Mouse (Mus musculus): ENCODE data around the gene Med9. TPM values are rescaled to one million over a fixed set of nuclear protein-coding genes. Genes with fewer than 3 reads are reported as not detected.

Med9 gene
- polyA plus RNA-seq, 1 experiment from 2014 or later: 55.8 TPM

DNA sequence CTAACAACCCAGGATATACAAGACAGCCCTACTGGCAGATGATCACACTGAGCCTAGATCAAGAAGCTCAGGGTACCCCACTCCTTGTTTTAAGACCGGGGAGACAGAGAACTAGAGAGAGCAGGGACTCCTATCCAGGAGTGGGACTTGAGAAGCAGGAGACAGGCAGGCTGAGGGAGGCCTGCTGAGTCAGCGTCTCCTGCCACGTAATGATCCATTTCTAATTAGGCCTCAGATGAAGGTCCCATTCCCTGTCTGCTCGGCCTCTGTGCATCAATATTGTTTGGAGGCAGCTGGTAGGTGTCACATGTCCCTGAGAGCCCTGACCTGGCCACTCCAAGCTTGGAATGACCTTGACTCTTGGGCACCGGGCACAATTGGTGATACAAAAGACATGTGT is 25.4 kb downstream of the Med9 start:
- Histone ChIP-seq H3K27me3 (ENCODE audit: poor library complexity, severe bottlenecking) (no peaks in the 10 kb centered on the region; the same call in 1 of the 2 replicates), H3K9me3 (no peaks in the 10 kb centered on the region), H3K36me3 (replicated peaks) (no peaks in the 10 kb centered on the region), H3K27ac (no peak overlapping the region), H3K4me3 (no peak overlapping the region), H3K4me1 (peaks cover 43% of the 10 kb centered on the region)
- 79% methylated on average over 5 of the region's 5 CpGs for WGBS
- no peak for DNase-seq (ENCODE audit: extremely low spot score, low spot score)

DNA sequence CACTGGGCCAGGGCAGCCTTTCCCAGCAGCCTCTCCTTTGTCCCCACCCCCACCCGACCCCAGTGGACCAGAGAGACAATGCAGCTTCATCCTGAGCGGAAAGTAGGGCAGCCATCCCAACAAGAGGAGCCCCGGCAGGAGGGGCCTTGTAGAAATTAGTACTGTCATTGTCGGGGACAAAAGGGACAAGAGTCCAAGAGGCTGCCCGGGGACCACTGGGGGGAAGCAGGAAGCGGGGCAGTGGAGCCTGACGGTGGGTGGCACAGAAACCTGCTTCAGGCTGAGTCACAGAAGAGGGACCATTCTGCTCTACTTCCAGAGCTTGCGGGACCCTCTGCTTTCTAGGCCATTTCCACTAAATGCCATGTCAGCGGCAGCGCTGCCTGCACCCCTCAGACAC is 27.2 kb downstream of the Med9 start:
- H3K27ac ChIP-seq: peak overlapping the region; percentile 53; the same call in 1 of the 2 replicates
- no peaks in the 10 kb centered on the region for H3K9me3 ChIP-seq
- 24% methylated on average over 10 of the region's 10 CpGs for WGBS

DNA sequence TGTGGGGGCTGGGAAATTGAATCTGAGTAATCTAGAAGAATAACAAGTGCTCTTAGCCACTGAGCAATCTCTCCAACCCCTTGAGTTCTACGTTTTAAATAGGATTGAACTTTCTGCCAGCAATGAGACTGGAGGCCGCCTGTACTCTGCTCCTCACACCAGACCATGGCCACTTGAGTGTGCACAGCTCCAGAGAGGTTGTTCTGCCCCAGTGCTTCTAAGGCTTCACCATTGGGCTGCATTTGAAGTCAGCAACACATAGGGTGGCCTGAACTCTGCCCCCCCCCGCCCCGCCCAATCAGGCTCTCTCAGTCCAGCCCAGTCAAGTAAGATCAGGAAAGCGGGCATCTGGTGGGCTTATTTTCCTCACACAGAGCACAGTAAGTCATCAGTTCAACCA is 29.8 kb downstream of the Med9 start:
- Histone ChIP-seq H3K27me3 (ENCODE audit: poor library complexity, severe bottlenecking) (no peaks in the 10 kb centered on the region; the same call in 1 of the 2 replicates), H3K36me3 (replicated peaks) (no peaks in the 10 kb centered on the region), H3K4me1 (peaks cover 30% of the 10 kb centered on the region), H3K4me3 (no peak overlapping the region), H3K9me3 (no peaks in the 10 kb centered on the region), H3K27ac (0 out of 2 replicates have a peak overlapping the region, but pooled peaks have one; percentile 3)
- DNase-seq (ENCODE audit: extremely low spot score, low spot score): no peak
- 81% methylated on average over 5 of the region's 5 CpGs for WGBS

More for the DNA sequence above, 27.2 kb downstream of the Med9 start:
- DNase-seq (ENCODE audit: extremely low spot score, low spot score): no peak
- Histone ChIP-seq H3K4me3 (no peak overlapping the region), H3K36me3 (replicated peaks) (no peaks in the 10 kb centered on the region), H3K4me1 (peaks cover 41% of the 10 kb centered on the region), H3K27me3 (ENCODE audit: poor library complexity, severe bottlenecking) (no peaks in the 10 kb centered on the region; the same call in 1 of the 2 replicates)

DNA sequence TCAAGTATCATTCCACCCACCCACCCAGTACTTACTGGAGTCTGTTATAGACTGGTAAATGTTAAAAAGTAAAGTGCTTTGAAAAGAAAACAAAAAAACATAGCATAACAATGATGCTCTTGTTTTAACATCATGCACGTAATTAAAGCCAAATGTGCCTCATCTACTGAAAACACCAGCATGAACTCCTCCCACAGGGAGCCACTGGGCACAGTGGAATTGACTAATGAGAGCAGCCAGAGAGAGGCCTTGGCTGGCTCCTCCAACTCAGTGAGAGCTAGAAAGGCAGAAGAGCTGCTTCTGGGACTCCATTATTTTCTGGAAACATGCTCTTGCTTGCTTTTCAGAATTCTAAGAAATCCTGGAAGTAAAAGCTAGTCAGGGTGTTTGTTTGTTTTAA is 41.4 kb downstream of the Med9 start:
- no peaks in the 10 kb centered on the region for H3K27me3 ChIP-seq (ENCODE audit: poor library complexity, severe bottlenecking)
- H3K36me3 ChIP-seq (replicated peaks): no peaks in the 10 kb centered on the region
- H3K4me3 ChIP-seq: no peak overlapping the region
- no peak for DNase-seq (ENCODE audit: extremely low spot score, low spot score)
- WGBS: 83% methylated on average over 1 of the region's 1 CpGs
- H3K9me3 ChIP-seq: no peaks in the 10 kb centered on the region
- H3K4me1 ChIP-seq: no peaks in the 10 kb centered on the region
- no peak overlapping the region for H3K27ac ChIP-seq

- Histone ChIP-seq H3K4me1 (no peaks in the 10 kb centered on the region), H3K36me3 (replicated peaks) (no peaks in the 10 kb centered on the region), H3K9me3 (no peaks in the 10 kb centered on the region), H3K27me3 (ENCODE audit: poor library complexity, severe bottlenecking) (no peaks in the 10 kb centered on the region), H3K27ac (no peak overlapping the region), H3K4me3 (no peak overlapping the region)
- 78% methylated on average over 8 of the region's 8 CpGs for WGBS
- DNase-seq (ENCODE audit: extremely low spot score, low spot score): no peak
Observed at GRCm38 (mm10) chr11:59991365-59991764, 43.4 kb downstream of the Med9 start.

- H3K27me3 ChIP-seq (ENCODE audit: poor library complexity, severe bottlenecking): no peaks in the 10 kb centered on the region
- H3K9me3 ChIP-seq: no peaks in the 10 kb centered on the region
- H3K4me1 ChIP-seq: no peaks in the 10 kb centered on the region
- no peak overlapping the region for H3K27ac ChIP-seq
- 87% methylated on average over 9 of the region's 9 CpGs for WGBS
- no peaks in the 10 kb centered on the region for H3K36me3 ChIP-seq (replicated peaks)
- no peak overlapping the region for H3K4me3 ChIP-seq
- DNase-seq (ENCODE audit: extremely low spot score, low spot score): no peak
Observed at GRCm38 (mm10) chr11:59994318-59994717, 46.3 kb downstream of the Med9 start.

- no peaks in the 10 kb centered on the region for H3K36me3 ChIP-seq (replicated peaks)
- DNase-seq (ENCODE audit: extremely low spot score, low spot score): no peak
- peaks cover 8% of the 10 kb centered on the region for H3K4me1 ChIP-seq
- H3K27me3 ChIP-seq (ENCODE audit: poor library complexity, severe bottlenecking): no peaks in the 10 kb centered on the region
- no peak overlapping the region for H3K4me3 ChIP-seq
- H3K9me3 ChIP-seq: no peaks in the 10 kb centered on the region
- no peak overlapping the region for H3K27ac ChIP-seq
- WGBS: 88% methylated on average over 5 of the region's 5 CpGs
Observed at GRCm38 (mm10) chr11:60001231-60001980, 53.4 kb downstream of the Med9 start.

DNA sequence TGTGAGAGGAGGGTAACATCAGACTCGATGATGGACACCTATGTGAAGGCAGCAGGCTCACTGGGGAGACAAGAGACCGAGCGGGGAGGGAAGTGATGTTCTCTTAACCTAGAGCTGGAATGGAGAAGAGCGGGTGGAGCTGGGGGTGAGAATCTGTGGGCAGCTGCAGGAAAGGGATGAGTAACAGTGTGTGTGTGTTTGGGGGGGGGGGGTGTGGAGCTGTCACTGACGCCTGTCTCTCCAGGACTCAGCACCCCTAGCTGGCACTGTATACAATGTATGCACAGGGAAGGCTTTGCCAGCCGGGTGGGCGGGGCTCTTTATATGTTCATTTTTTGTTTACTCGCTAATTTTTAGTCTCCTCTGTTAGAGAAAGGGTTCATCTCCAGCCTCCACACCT is 55.8 kb downstream of the Med9 start:
- Histone ChIP-seq H3K4me3 (no peak overlapping the region), H3K9me3 (no peaks in the 10 kb centered on the region), H3K36me3 (replicated peaks) (no peaks in the 10 kb centered on the region), H3K27ac (no peak overlapping the region), H3K4me1 (peaks cover 9% of the 10 kb centered on the region), H3K27me3 (ENCODE audit: poor library complexity, severe bottlenecking) (no peaks in the 10 kb centered on the region)
- 88% methylated on average over 8 of the region's 8 CpGs for WGBS
- DNase-seq (ENCODE audit: extremely low spot score, low spot score): no peak

- Histone ChIP-seq H3K4me3 (no peak overlapping the region), H3K4me1 (peaks cover 18% of the 10 kb centered on the region), H3K27ac (no peak overlapping the region; the same call in 1 of the 2 replicates), H3K9me3 (no peaks in the 10 kb centered on the region), H3K36me3 (replicated peaks) (no peaks in the 10 kb centered on the region), H3K27me3 (ENCODE audit: poor library complexity, severe bottlenecking) (no peaks in the 10 kb centered on the region)
- WGBS: 70% methylated on average over 6 of the region's 6 CpGs
- DNase-seq (ENCODE audit: extremely low spot score, low spot score): no peak
Observed at GRCm38 (mm10) chr11:60004716-60005115, 56.7 kb downstream of the Med9 start.

- Histone ChIP-seq H3K27me3 (ENCODE audit: poor library complexity, severe bottlenecking) (no peaks in the 10 kb centered on the region), H3K27ac (no peak overlapping the region), H3K9me3 (no peaks in the 10 kb centered on the region), H3K4me3 (no peak overlapping the region), H3K36me3 (replicated peaks) (no peaks in the 10 kb centered on the region), H3K4me1 (peaks cover 26% of the 10 kb centered on the region)
- no peak for DNase-seq (ENCODE audit: extremely low spot score, low spot score)
- 89% methylated on average over 3 of the region's 3 CpGs for WGBS
Observed at GRCm38 (mm10) chr11:60005866-60006265, 57.9 kb downstream of the Med9 start.

GRCm38 (mm10) chr11:60009451-60009850 is 61.4 kb downstream of the Med9 start:
- peaks cover 28% of the 10 kb centered on the region for H3K4me1 ChIP-seq
- no peak overlapping the region for H3K4me3 ChIP-seq
- no peaks in the 10 kb centered on the region for H3K36me3 ChIP-seq (replicated peaks)
- H3K9me3 ChIP-seq: no peaks in the 10 kb centered on the region
- no peak for DNase-seq (ENCODE audit: extremely low spot score, low spot score)
- no peak overlapping the region; the same call in 1 of the 2 replicates for H3K27ac ChIP-seq
- WGBS: 68% methylated on average over 3 of the region's 3 CpGs
- H3K27me3 ChIP-seq (ENCODE audit: poor library complexity, severe bottlenecking): no peaks in the 10 kb centered on the region

GRCm38 (mm10) chr11:60011516-60011915 is 63.5 kb downstream of the Med9 start:
- Histone ChIP-seq H3K4me3 (no peak overlapping the region), H3K27me3 (ENCODE audit: poor library complexity, severe bottlenecking) (no peaks in the 10 kb centered on the region), H3K27ac (no peak overlapping the region), H3K4me1 (peaks cover 24% of the 10 kb centered on the region), H3K36me3 (replicated peaks) (no peaks in the 10 kb centered on the region), H3K9me3 (no peaks in the 10 kb centered on the region)
- WGBS: 92% methylated on average over 3 of the region's 3 CpGs
- DNase-seq (ENCODE audit: extremely low spot score, low spot score): no peak

Measured in forebrain, embryonic 10.5 days (tissue).